Mouse (Mus musculus) spleen, adult 2 months (tissue): ENCODE results near the gene Gpr137c. TPM values are rescaled to one million over a fixed set of nuclear protein-coding genes. Genes with fewer than 3 reads are reported as not detected.

Experiments
- DNase-seq, 2 experiments: peaks; one replicate each; pipeline versions ENCODE4 v3.0.0 to v3.0.0-alpha.2; 2012 to 2021; ENCODE audit warnings: low spot score in 2 of 2, low read depth in 1 of 2
- H3K27ac ChIP-seq: fragments of 200-500 bp; 2 replicates; pipeline ENCODE4 v1.5.1; 2012; ENCODE audit warnings: low read length, inconsistent platforms; ENCODE audit not compliant: insufficient read depth
- H3K27me3 ChIP-seq: fragments of 200-500 bp; 2 replicates; pipeline ENCODE4 v1.6.1; 2012; ENCODE audit warnings: mild to moderate bottlenecking, moderate library complexity, low read length, inconsistent platforms; ENCODE audit not compliant: control insufficient read depth, insufficient read depth
- H3K36me3 ChIP-seq: fragments of 200-500 bp; 2 replicates; pipeline ENCODE4 v1.6.1; 2012; ENCODE audit warnings: mild to moderate bottlenecking, low read length, inconsistent platforms; ENCODE audit not compliant: control insufficient read depth, insufficient read depth
- H3K4me1 ChIP-seq: fragments of 200-500 bp; 2 replicates; pipeline ENCODE4 v1.6.1; 2011; ENCODE audit warnings: inconsistent platforms; ENCODE audit not compliant: control insufficient read depth, insufficient read depth, insufficient read length
- H3K4me3 ChIP-seq: fragments of 200-500 bp; 2 replicates; pipeline ENCODE4 v1.5.1; 2011; ENCODE audit warnings: mild to moderate bottlenecking, inconsistent platforms; ENCODE audit not compliant: insufficient read depth, insufficient read length; ENCODE audit errors: extremely low read depth
- CTCF ChIP-seq: fragments of 200-500 bp; IDR thresholded peaks from 2 replicates; pipeline ENCODE4 v1.5.1; 2011; ENCODE audit warnings: mild to moderate bottlenecking, inconsistent platforms; ENCODE audit not compliant: insufficient read depth, insufficient read length, insufficient replicate concordance; ENCODE audit errors: extremely low read depth
- POLR2A ChIP-seq: fragments of 200-500 bp; IDR thresholded peaks from 2 replicates; pipeline ENCODE4 v1.6.1; 2011; ENCODE audit warnings: low read depth, low read length, inconsistent platforms
- WGBS: fragments of 180-500 bp; shearing (Covaris S2); methylation state at CpG from one replicate; pipeline ENCODE4 v1.1.7; 2018; 5-methylcytosine and 5-hydroxymethylcytosine counted together
- polyA plus RNA-seq: library from polyadenylated mRNA; depleted of rRNA; stranded (reverse); fragments of >200 nt; gene quantifications from 2 replicates; pipeline ENCODE4 v1.2.3, GENCODE M21; 2012

The Gpr137c gene
- polyA plus RNA-seq, 1 experiment = 4.6 TPM

- TF ChIP-seq POLR2A (no peak), CTCF (no peak)
- Histone ChIP-seq H3K36me3 (no peaks in the 10 kb centered on the region), H3K27ac (no peak overlapping the region), H3K4me3 (no peak overlapping the region), H3K4me1 (no peaks in the 10 kb centered on the region), H3K27me3 (no peaks in the 10 kb centered on the region)
- 82% methylated on average over 6 of the region's 6 CpGs for WGBS
- no peak for DNase-seq
Measured at GRCm38 (mm10) chr14:45275816-45276215, 56.3 kb downstream of the Gpr137c start.

DNA sequence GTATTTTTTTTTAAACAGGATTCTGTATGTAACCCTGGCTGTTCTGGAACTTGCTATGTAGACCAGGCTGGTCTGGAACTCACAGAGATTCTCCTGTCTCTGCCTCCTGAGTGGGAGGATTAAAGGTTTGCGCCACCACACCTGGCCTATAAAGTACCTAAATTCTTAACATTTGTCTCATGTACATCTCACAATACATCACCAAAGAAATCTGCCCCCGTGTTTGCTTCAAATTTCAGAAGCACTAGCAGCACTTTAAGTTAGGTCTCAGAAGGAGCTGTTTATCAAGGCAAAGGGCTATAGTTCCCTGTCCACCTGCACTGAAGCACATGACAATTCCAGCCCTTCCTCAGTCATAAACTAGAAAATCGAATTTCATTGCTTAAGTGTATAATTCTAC lies 62.5 kb downstream of the Gpr137c start:
- Histone ChIP-seq H3K27me3 (no peaks in the 10 kb centered on the region), H3K4me3 (no peak overlapping the region), H3K36me3 (peaks cover 4% of the 10 kb centered on the region), H3K4me1 (no peaks in the 10 kb centered on the region), H3K27ac (no peak overlapping the region)
- DNase-seq = no peak
- TF ChIP-seq POLR2A = no peak
- TF ChIP-seq CTCF = no peak
- WGBS = 85% methylated on average over 3 of the region's 3 CpGs

DNA sequence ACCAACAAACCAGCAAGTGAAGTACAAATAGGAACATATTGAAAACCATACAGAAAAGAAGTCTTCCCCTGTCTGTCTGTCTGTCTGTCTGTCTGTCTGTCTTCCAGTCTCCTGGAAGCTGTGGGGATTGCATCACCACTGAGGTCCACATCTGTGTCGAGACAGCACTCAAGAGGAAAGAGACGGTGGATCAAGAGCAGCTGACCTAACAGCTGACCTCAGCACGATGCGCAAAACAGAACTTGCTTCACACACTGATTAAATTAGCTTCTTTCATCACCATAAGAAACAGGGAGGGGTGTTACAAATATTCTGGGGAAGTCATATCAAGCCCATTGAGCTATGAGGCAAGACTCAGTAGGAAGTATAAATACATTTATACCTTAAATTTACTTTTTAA lies 72.1 kb downstream of the Gpr137c start:
- no peaks in the 10 kb centered on the region for H3K27me3 ChIP-seq
- no peak overlapping the region for H3K27ac ChIP-seq
- no peak overlapping the region for H3K4me3 ChIP-seq
- no peaks in the 10 kb centered on the region for H3K4me1 ChIP-seq
- H3K36me3 ChIP-seq = peaks cover 14% of the 10 kb centered on the region
- TF ChIP-seq CTCF = no peak
- TF ChIP-seq POLR2A = no peak
- 83% methylated on average over 4 of the region's 4 CpGs for WGBS
- DNase-seq = no peak

- H3K36me3 ChIP-seq = peaks cover 25% of the 10 kb centered on the region
- H3K4me1 ChIP-seq = no peaks in the 10 kb centered on the region; the same call in 1 of the 2 replicates
- WGBS = 89% methylated on average over 4 of the region's 4 CpGs
- H3K27me3 ChIP-seq = no peaks in the 10 kb centered on the region
- H3K4me3 ChIP-seq = no peak overlapping the region
- no peak overlapping the region for H3K27ac ChIP-seq
- TF ChIP-seq POLR2A (no peak), CTCF (no peak)
- no peak for DNase-seq
Measured at GRCm38 (mm10) chr14:45303939-45304338, 84.4 kb downstream of the Gpr137c start.

DNA sequence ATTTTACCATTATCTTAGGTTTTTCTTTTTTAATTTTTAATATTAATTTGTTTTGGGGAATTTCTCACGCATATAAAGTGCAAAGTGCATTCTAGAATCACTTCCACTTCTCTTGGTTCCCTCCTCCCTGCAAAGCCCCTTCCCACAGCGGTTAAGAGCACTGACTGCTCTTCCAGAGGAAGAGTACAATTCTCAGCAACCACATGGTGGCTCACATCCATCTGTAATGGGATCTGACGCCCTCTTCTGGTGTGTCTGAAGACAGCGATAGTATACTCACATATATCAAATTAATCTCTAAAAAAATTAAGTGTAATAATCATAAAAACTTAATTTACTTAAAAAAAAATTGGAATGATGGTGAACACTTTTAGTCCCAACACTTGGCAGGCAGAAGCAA lies 84.9 kb downstream of the Gpr137c start:
- no peaks in the 10 kb centered on the region for H3K27me3 ChIP-seq
- H3K27ac ChIP-seq = no peak overlapping the region
- peaks cover 22% of the 10 kb centered on the region for H3K36me3 ChIP-seq
- no peak for TF ChIP-seq POLR2A
- no peak for TF ChIP-seq CTCF
- WGBS = 90% methylated on average over 4 of the region's 4 CpGs
- no peaks in the 10 kb centered on the region; the same call in 1 of the 2 replicates for H3K4me1 ChIP-seq
- no peak for DNase-seq
- no peak overlapping the region for H3K4me3 ChIP-seq

- H3K27ac ChIP-seq = no peak overlapping the region
- H3K4me3 ChIP-seq = no peak overlapping the region
- H3K4me1 ChIP-seq = no peaks in the 10 kb centered on the region; the same call in 1 of the 2 replicates
- TF ChIP-seq POLR2A = no peak
- no peak for TF ChIP-seq CTCF
- H3K27me3 ChIP-seq = no peaks in the 10 kb centered on the region
- 92% methylated on average over 5 of the region's 5 CpGs for WGBS
- peaks cover 13% of the 10 kb centered on the region for H3K36me3 ChIP-seq
- no peak for DNase-seq
Measured at GRCm38 (mm10) chr14:45305852-45306251, 86.3 kb downstream of the Gpr137c start.

- WGBS = 66% methylated on average over 8 of the region's 8 CpGs
- Histone ChIP-seq H3K36me3 (peaks cover 7% of the 10 kb centered on the region; the same call in 1 of the 2 replicates), H3K27ac (no peak overlapping the region)
Measured at GRCm38 (mm10) chr14:45307630-45308328, 88.3 kb downstream of the Gpr137c start.

More at GRCm38 (mm10) chr14:45307630-45308328, 88.3 kb downstream of the Gpr137c start:
- H3K4me1 ChIP-seq = no peaks in the 10 kb centered on the region; the same call in 1 of the 2 replicates
- no peak overlapping the region for H3K4me3 ChIP-seq
- no peak for DNase-seq
- H3K27me3 ChIP-seq = no peaks in the 10 kb centered on the region
- no peak for TF ChIP-seq CTCF
- TF ChIP-seq POLR2A = no peak
